In the genomic region with DNA sequence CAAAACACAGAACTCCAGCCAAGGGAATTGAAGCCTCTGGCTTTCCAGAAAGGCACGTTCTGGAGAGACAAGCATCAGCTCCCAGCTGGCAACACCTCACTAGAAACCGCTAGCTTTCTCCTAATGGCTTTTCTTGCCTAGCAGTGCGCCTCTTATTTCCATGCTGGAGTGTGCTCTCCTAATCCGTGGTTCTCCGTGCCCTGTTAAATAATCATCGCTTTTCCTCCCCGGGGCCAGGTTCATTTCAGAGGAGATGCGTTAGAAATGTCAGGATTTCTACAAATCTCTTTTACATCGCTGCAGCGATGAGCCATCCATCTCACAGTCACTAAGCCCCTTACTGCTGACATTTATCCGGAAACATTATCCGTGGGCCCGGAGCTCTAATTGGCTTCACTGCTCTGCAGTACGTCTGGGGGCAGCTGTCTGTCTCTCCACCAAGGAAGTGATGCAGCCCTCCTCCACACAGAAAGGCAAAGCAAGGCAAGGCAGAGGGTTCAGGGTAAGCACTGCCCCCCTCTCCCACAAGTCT, we compare ENCODE assay signal across 9 mouse cellular contexts.
DNase-seq lines count a peak whose midpoint lies in the region; ATAC-seq and TF ChIP-seq lines count a peak whose summit lies in the region.
"Had no signal": no experiment of that assay in that cellular context is flagged by ENCODE, and none has a peak within 500 bp of the region (broad histone marks: within the 10 kb centered on the region; RNA-seq: fewer than 3 reads in every experiment).

No protein-coding gene starts in this region.

- H3K27me3 ChIP-seq in heart, embryonic 16.5 days (ENCODE audit: control insufficient read depth, insufficient read depth, low read length): no peaks in the 10 kb centered on the region
- H3K27me3 ChIP-seq in forebrain, embryonic 16.5 days (replicated peaks; ENCODE audit: control insufficient read depth, insufficient read depth, low read length): no peaks in the 10 kb centered on the region
- no peaks in the 10 kb centered on the region for H3K27me3 ChIP-seq in midbrain, embryonic 15.5 days (replicated peaks)
- H3K27me3 ChIP-seq: liver, embryonic 12.5 days had no signal

- no peak overlapping the region for H3K4me3 ChIP-seq in heart, embryonic 16.5 days (ENCODE audit: low read length)
- no peak overlapping the region for H3K4me3 ChIP-seq in forebrain, embryonic 16.5 days (replicated peaks; ENCODE audit: low read length)
- H3K4me3 ChIP-seq in midbrain, embryonic 15.5 days: no peak overlapping the region
- H3K4me3 ChIP-seq: liver, embryonic 12.5 days had no signal

- H3K4me2 ChIP-seq in heart, embryonic 16.5 days (ENCODE audit: low read depth, low read length): peak overlapping the region; percentile 45
- no peak overlapping the region for H3K4me2 ChIP-seq in forebrain, embryonic 16.5 days (ENCODE audit: low read length)
- peak overlapping the region; percentile 29 for H3K4me2 ChIP-seq in midbrain, embryonic 15.5 days
- H3K4me2 ChIP-seq: liver, embryonic 12.5 days had no signal

- H3K36me3 ChIP-seq in heart, embryonic 16.5 days (ENCODE audit: control insufficient read depth, insufficient read depth): no peaks in the 10 kb centered on the region
- H3K36me3 ChIP-seq in forebrain, embryonic 16.5 days (ENCODE audit: control insufficient read depth, insufficient read depth): no peaks in the 10 kb centered on the region
- no peaks in the 10 kb centered on the region; the same call in 1 of the 2 replicates for H3K36me3 ChIP-seq in midbrain, embryonic 15.5 days (replicated peaks)
- H3K36me3 ChIP-seq: liver, embryonic 12.5 days had no signal

- no peak for ATAC-seq in heart, embryonic 16.5 days (replicated peaks; ENCODE audit: extremely low read depth, insufficient read depth, low FRiP score)
- ATAC-seq in forebrain, embryonic 16.5 days: peak; percentile 18; the same call in 1 of the 2 replicates
- ATAC-seq in midbrain, embryonic 15.5 days (replicated peaks): peak; percentile 88
- ATAC-seq in inflammation-experienced regulatory T-cells, adult 6 months: no peak
- ATAC-seq: liver, embryonic 12.5 days had no signal

- no peak for TF ChIP-seq POLR2A in brain, embryonic 14.5 days (IDR thresholded peaks at IDR 0.05; ENCODE audit: borderline replicate concordance, extremely low read depth, insufficient read depth, insufficient read length, poor library complexity, severe bottlenecking)

- no peaks in the 10 kb centered on the region for H3K4me1 ChIP-seq in heart, embryonic 16.5 days (ENCODE audit: control insufficient read depth, insufficient read depth, low read length)
- no peaks in the 10 kb centered on the region for H3K4me1 ChIP-seq in forebrain, embryonic 16.5 days (replicated peaks; ENCODE audit: control insufficient read depth, insufficient read depth, low read length)
- H3K4me1 ChIP-seq in midbrain, embryonic 15.5 days: peaks cover 6% of the 10 kb centered on the region; the same call in 1 of the 2 replicates
- H3K4me1 ChIP-seq: liver, embryonic 12.5 days had no signal

- H3K9ac ChIP-seq in heart, embryonic 16.5 days (ENCODE audit: low read length): no peak overlapping the region
- no peak overlapping the region for H3K9ac ChIP-seq in forebrain, embryonic 16.5 days (replicated peaks; ENCODE audit: low read depth, low read length)
- no peak overlapping the region for H3K9ac ChIP-seq in midbrain, embryonic 15.5 days
- H3K9ac ChIP-seq: liver, embryonic 12.5 days had no signal

- no peak overlapping the region for H3K27ac ChIP-seq in heart, embryonic 16.5 days (ENCODE audit: low read length)
- H3K27ac ChIP-seq in forebrain, embryonic 16.5 days (ENCODE audit: low read length): no peak overlapping the region
- peak overlapping the region; percentile 71 for H3K27ac ChIP-seq in midbrain, embryonic 15.5 days
- H3K27ac ChIP-seq: liver, embryonic 12.5 days had no signal

- WGBS in heart, embryonic 16.5 days: 40% methylated on average over 14 of the region's 14 CpGs
- WGBS in forebrain, embryonic 16.5 days: 60% methylated on average over 14 of the region's 14 CpGs
- WGBS in midbrain, embryonic 15.5 days: 37% methylated on average over 14 of the region's 14 CpGs

- H3K9me3 ChIP-seq in heart, embryonic 16.5 days (replicated peaks; ENCODE audit: control insufficient read depth, low read length): peaks cover 7% of the 10 kb centered on the region; the same call in 1 of the 2 replicates
- H3K9me3 ChIP-seq in forebrain, embryonic 16.5 days (ENCODE audit: control insufficient read depth, low read length): peaks cover 5% of the 10 kb centered on the region; the same call in 1 of the 2 replicates
- H3K9me3 ChIP-seq in midbrain, embryonic 15.5 days: no peaks in the 10 kb centered on the region
- H3K9me3 ChIP-seq: liver, embryonic 12.5 days had no signal

- no peak for DNase-seq in heart, adult 8-10 months (ENCODE audit: low spot score)
- peak; percentile 73 for DNase-seq in brain, embryonic 14.5 days (ENCODE audit: low read depth)
- no peak for DNase-seq in cerebellum, adult 9-10 months
- DNase-seq: adrenal gland, adult 2 months had no signal

- TF ChIP-seq CTCF in brain, embryonic 14.5 days (IDR thresholded peaks at IDR 0.05; ENCODE audit: borderline replicate concordance, extremely low read depth, insufficient read depth, insufficient read length): no peak

Comparison
In these comparisons a context has a peak if more than half of its experiments do, and no peak if none do; other contexts are left out.
1. ATAC-seq: peak in forebrain, embryonic 16.5 days (single experiment) and midbrain, embryonic 15.5 days (single experiment); none in heart, embryonic 16.5 days (single experiment) and inflammation-experienced regulatory T-cells, adult 6 months (single experiment).